Mouse (Mus musculus): ENCODE data around the gene Gpr101.

Gene Gpr101

DNA sequence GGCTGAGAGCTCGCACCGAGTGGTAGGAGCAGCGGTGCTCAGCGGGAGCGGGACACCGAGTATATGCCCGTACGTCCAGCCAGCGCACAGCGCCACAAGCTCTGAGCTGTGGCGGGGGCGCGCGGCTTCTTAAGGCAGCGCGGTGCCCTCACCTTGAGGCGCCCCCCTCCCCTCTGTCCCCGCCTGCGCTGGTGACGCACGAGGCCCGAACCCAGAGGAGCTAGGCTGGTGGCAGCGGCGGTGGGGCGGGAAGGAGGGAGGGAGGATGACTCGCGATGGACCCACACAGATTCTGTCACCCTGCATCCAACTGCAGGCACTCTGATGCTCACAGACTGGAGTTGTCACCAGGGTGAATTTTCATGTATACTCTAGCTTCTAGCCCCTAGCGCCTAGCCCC lies at the start of gene Gpr101:
Gpr101 (minus strand) TSS at position 124 of the 400 bp plus-strand sequence.
- DNase-seq (ENCODE audit: low read depth, low spot score) = no peak

DNA sequence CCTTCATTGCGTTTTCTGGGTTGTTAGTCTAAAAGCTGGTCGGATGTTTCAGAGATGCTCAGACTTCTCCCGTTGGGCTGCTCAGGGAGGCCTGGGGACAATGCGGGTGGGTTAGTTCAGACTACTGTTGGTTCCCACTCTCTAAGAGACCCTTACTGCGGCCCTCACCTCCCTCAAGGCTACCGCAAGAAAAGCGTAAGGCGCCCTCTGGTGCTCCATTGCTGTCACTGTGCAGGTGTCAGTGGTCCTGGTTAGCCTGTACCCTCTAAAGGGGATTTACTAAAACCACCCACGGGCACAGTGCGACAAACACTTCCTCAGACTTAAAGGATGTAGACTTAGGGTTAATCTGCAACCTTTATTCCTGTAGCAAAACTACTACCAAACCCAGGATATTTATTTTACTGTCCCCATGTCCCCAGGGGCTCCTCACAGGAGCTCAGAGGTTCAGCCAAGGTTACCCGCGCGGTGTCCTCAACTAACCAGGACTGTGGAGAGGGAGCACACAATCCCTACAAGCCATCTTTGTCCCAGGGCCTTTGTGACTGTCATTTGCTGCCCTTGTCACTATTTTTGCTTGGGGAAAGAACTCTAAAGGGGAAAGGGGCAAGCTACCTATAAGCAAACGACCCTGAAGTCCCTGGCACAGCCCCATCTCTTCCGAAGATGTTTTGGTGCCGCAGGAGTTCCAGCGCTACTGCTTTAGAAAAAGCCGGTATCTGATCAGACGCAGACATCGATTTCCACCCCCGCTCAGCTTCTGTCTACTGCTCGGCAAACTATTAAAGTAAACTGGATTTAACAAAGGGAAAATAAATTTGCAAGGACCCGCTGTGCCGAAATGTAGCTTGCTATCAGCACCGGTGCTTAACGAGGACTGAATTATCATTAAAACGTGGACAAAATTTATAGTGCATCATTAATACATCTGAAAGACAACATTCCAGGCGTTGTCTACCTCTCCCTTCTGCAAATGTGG lies 17.8 kb upstream of the Gpr101 start:
- no peak for DNase-seq (ENCODE audit: low read depth, low spot score)

DNA sequence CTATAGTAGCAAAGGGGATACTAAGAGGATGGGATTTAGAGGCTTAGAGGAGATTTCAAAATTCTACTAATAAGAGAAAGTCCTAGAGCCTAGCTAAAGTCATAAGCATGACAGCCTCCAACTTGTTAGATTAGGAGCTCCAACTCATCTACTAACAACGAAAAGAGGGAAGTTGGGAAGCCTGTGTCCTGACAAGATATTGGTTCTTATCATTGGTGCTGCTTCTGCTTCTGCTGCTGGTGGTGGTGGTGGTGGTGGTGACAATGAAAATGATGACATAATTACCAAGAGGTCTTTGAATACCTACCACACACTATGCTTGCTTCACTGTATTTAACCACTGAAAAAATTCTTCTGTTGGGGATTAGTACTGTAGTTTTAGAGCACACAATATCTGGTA lies 2.7 kb upstream of the Gpr101 start:
- DNase-seq (ENCODE audit: low read depth, low spot score) = no peak
